7 mouse cellular contexts compared by ENCODE assay signal in the genomic region with DNA sequence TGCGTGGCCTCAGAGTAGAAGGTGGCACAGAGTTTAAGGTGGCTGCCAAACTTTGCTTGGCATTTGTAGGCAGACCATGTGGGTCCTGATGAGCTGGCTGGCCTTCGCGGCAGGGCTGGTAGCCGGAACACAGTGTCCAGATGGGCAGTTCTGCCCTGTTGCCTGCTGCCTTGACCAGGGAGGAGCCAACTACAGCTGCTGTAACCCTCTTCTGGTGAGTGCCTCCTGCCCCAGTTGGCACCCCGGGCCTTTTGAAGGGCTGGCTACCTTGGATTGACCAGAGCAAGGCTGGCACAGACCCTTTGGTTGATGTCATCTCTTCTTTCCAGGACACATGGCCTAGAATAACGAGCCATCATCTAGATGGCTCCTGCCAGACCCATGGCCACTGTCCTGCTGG. TPM values are rescaled to one million over a fixed set of nuclear protein-coding genes. Genes with fewer than 3 reads are reported as not detected.
DNase-seq lines count a peak whose midpoint lies in the region; ATAC-seq and TF ChIP-seq lines count a peak whose summit lies in the region.

No protein-coding gene starts in this region.

- TF ChIP-seq POLR2A in bone marrow, adult 2 months (IDR thresholded peaks at IDR 0.05; ENCODE audit: borderline replicate concordance, control insufficient read depth, low read depth, low read length), result no peak

- no peaks in the 10 kb centered on the region for H3K9me3 ChIP-seq in limb, embryonic 15.5 days
- no peaks in the 10 kb centered on the region for H3K9me3 ChIP-seq in limb, embryonic 10.5 days (replicated peaks)
- H3K9me3 ChIP-seq in liver, embryonic 13.5 days (replicated peaks), result no peaks in the 10 kb centered on the region

- H3K27me3 ChIP-seq in limb, embryonic 15.5 days, result no peaks in the 10 kb centered on the region
- peaks cover 2% of the 10 kb centered on the region; the same call in 1 of the 2 replicates for H3K27me3 ChIP-seq in limb, embryonic 10.5 days (ENCODE audit: low read depth, poor library complexity, severe bottlenecking)
- H3K27me3 ChIP-seq in liver, embryonic 13.5 days, result peaks cover 41% of the 10 kb centered on the region

- TF ChIP-seq CTCF in bone marrow, adult 2 months (IDR thresholded peaks at IDR 0.05; ENCODE audit: control insufficient read depth, insufficient read depth, low read length), result no peak

- no peak overlapping the region for H3K4me2 ChIP-seq in limb, embryonic 15.5 days
- H3K4me2 ChIP-seq in liver, embryonic 13.5 days, result peak overlapping the region; percentile 46; the same call in 1 of the 2 replicates

- H3K4me1 ChIP-seq in limb, embryonic 15.5 days, result peaks cover 48% of the 10 kb centered on the region
- H3K4me1 ChIP-seq in limb, embryonic 10.5 days, result peaks cover 49% of the 10 kb centered on the region
- peaks cover 10% of the 10 kb centered on the region; the same call in 1 of the 2 replicates for H3K4me1 ChIP-seq in bone marrow, adult 2 months (ENCODE audit: control insufficient read depth, insufficient read depth, low read length)
- peaks cover 46% of the 10 kb centered on the region for H3K4me1 ChIP-seq in liver, embryonic 13.5 days (replicated peaks)

- WGBS in limb, embryonic 15.5 days, result 90% methylated on average over 6 of the region's 6 CpGs
- 88% methylated on average over 6 of the region's 6 CpGs for WGBS in limb, embryonic 10.5 days
- WGBS in bone marrow, adult 2 months, result 51% methylated on average over 6 of the region's 6 CpGs
- 83% methylated on average over 6 of the region's 6 CpGs for WGBS in liver, embryonic 13.5 days (ENCODE audit: insufficient replicate concordance)

- 0 out of 2 replicates have a peak overlapping the region, but pooled peaks have one; percentile 8 for H3K9ac ChIP-seq in limb, embryonic 15.5 days
- no peak overlapping the region for H3K9ac ChIP-seq in liver, embryonic 13.5 days

- H3K27ac ChIP-seq in limb, embryonic 15.5 days, result no peak overlapping the region
- H3K27ac ChIP-seq in limb, embryonic 10.5 days, result no peak overlapping the region
- peak overlapping the region; percentile 92 for H3K27ac ChIP-seq in bone marrow, adult 2 months (ENCODE audit: control insufficient read depth, insufficient read depth, low read depth, low read length, poor library complexity)
- no peak overlapping the region for H3K27ac ChIP-seq in liver, embryonic 13.5 days

- no peak for DNase-seq in limb, embryonic 10.5 days (ENCODE audit: low spot score)
- DNase-seq in gastrocnemius, adult 8-10 months (ENCODE audit: low spot score in 2 of 2), result peak; percentile 81 to 87
- no peak for DNase-seq in liver, embryonic 13.5 days
- DNase-seq in natural killer cell, adult 2 months (ENCODE audit: low spot score in 2 of 2), result no peak

- H3K36me3 ChIP-seq in limb, embryonic 15.5 days, result peaks cover 36% of the 10 kb centered on the region
- H3K36me3 ChIP-seq in limb, embryonic 10.5 days, result peaks cover 50% of the 10 kb centered on the region
- peaks cover 10% of the 10 kb centered on the region; the same call in 1 of the 2 replicates for H3K36me3 ChIP-seq in liver, embryonic 13.5 days

- ATAC-seq in limb, embryonic 15.5 days (ENCODE audit: insufficient number of reproducible peaks, low FRiP score, low TSS enrichment, low read depth), result no peak
- no peak for ATAC-seq in liver, embryonic 13.5 days (ENCODE audit: low read depth)
- ATAC-seq in megakaryocyte progenitor cell, adult 5-6 weeks (replicated peaks; ENCODE audit: poor library complexity), result no peak

- no peak overlapping the region for H3K4me3 ChIP-seq in limb, embryonic 15.5 days
- H3K4me3 ChIP-seq in limb, embryonic 10.5 days, result no peak overlapping the region
- H3K4me3 ChIP-seq in bone marrow, adult 2 months (replicated peaks; ENCODE audit: control insufficient read depth, low read depth, low read length), result peak overlapping the region; percentile 67
- H3K4me3 ChIP-seq in liver, embryonic 13.5 days (replicated peaks), result peak overlapping the region; percentile 14

RNA-seq across cellular contexts. Expression of gene Grn, which starts 2.8 kb away (rescaled TPM):
- 192 and 215 TPM in 2 replicates for polyA plus RNA-seq in limb, embryonic 15.5 days (2015; fragmentation: Nextera tagmentation; extraction: Ambion mirVana)
- polyA plus RNA-seq in limb, embryonic 10.5 days (2016; fragmentation: Nextera tagmentation; extraction: Ambion mirVana), result 78.5 and 93.2 TPM in 2 replicates
- polyA plus RNA-seq in bone marrow, adult 2 months (2011; ENCODE audit: insufficient read depth, insufficient read length, low replicate concordance, missing spikeins), result 57.7 and 87.0 TPM in 2 replicates
- 10 to 100 TPM; 12.2 to 21.8 (median 17.0) TPM for total RNA-seq in gastrocnemius, adult 8-10 months (2022)
- 59.5 and 63.3 TPM in 2 replicates for polyA plus RNA-seq in liver, embryonic 13.5 days (2015; fragmentation: Nextera tagmentation; extraction: Ambion mirVana)
- total RNA-seq in megakaryocyte progenitor cell, adult 5-6 weeks (2015), result 119 and 136 TPM in 2 replicates
- total RNA-seq in megakaryocyte progenitor cell, adult 5-6 weeks (2017), result 44.0 and 45.4 TPM in 2 replicates

RNA-seq across cellular contexts. Expression of gene Fam171a2, which starts 14.6 kb away (rescaled TPM):
- 4.9 and 5.7 TPM in 2 replicates for polyA plus RNA-seq in limb, embryonic 15.5 days (2015; fragmentation: Nextera tagmentation; extraction: Ambion mirVana)
- 3.7 and 4.2 TPM in 2 replicates for polyA plus RNA-seq in limb, embryonic 10.5 days (2016; fragmentation: Nextera tagmentation; extraction: Ambion mirVana)
- 0.65 and 2.7 TPM in 2 replicates for polyA plus RNA-seq in bone marrow, adult 2 months (2011; ENCODE audit: insufficient read depth, insufficient read length, low replicate concordance, missing spikeins)
- 1 to 10 TPM in 3 of 4 experiments, under 1 TPM in 1; 0.97 to 1.5 (median 1.2) TPM for total RNA-seq in gastrocnemius, adult 8-10 months (2022)
- polyA plus RNA-seq in liver, embryonic 13.5 days (2015; fragmentation: Nextera tagmentation; extraction: Ambion mirVana), result 0.25 and 0.41 TPM in 2 replicates
- total RNA-seq in megakaryocyte progenitor cell, adult 5-6 weeks (2015), result 0.05 and 0.07 TPM in 2 replicates
- total RNA-seq in megakaryocyte progenitor cell, adult 5-6 weeks (2017), result 0.04 and 0.24 TPM in 2 replicates

RNA-seq across cellular contexts. Expression of gene Slc25a39, which starts 25.1 kb away (rescaled TPM):
- 184 and 195 TPM in 2 replicates for polyA plus RNA-seq in limb, embryonic 15.5 days (2015; fragmentation: Nextera tagmentation; extraction: Ambion mirVana)
- 209 and 242 TPM in 2 replicates for polyA plus RNA-seq in limb, embryonic 10.5 days (2016; fragmentation: Nextera tagmentation; extraction: Ambion mirVana)
- polyA plus RNA-seq in bone marrow, adult 2 months (2011; ENCODE audit: insufficient read depth, insufficient read length, low replicate concordance, missing spikeins), result 207 and 269 TPM in 2 replicates
- total RNA-seq in gastrocnemius, adult 8-10 months (2022), result 10 to 100 TPM; 61.2 to 72.2 (median 66.7) TPM
- polyA plus RNA-seq in liver, embryonic 13.5 days (2015; fragmentation: Nextera tagmentation; extraction: Ambion mirVana), result 388 and 390 TPM in 2 replicates
- 95.5 and 124 TPM in 2 replicates for total RNA-seq in megakaryocyte progenitor cell, adult 5-6 weeks (2015)
- 48.7 and 52.7 TPM in 2 replicates for total RNA-seq in megakaryocyte progenitor cell, adult 5-6 weeks (2017)

RNA-seq across cellular contexts. Expression of gene Itga2b, which starts 37.0 kb away (rescaled TPM):
- 6.6 and 6.9 TPM in 2 replicates for polyA plus RNA-seq in limb, embryonic 15.5 days (2015; fragmentation: Nextera tagmentation; extraction: Ambion mirVana)
- polyA plus RNA-seq in limb, embryonic 10.5 days (2016; fragmentation: Nextera tagmentation; extraction: Ambion mirVana), result 4.6 and 5.3 TPM in 2 replicates
- polyA plus RNA-seq in bone marrow, adult 2 months (2011; ENCODE audit: insufficient read depth, insufficient read length, low replicate concordance, missing spikeins), result 432 and 648 TPM in 2 replicates
- total RNA-seq in gastrocnemius, adult 8-10 months (2022), result 1 to 10 TPM in 1 of 4 experiments, under 1 TPM in 2, not detected in 1; 0.63 to 2.0 (median 0.72) TPM
- polyA plus RNA-seq in liver, embryonic 13.5 days (2015; fragmentation: Nextera tagmentation; extraction: Ambion mirVana), result 41.8 and 45.1 TPM in 2 replicates
- 5.3 and 6.4 TPM in 2 replicates for total RNA-seq in megakaryocyte progenitor cell, adult 5-6 weeks (2015)
- 14.2 and 22.3 TPM in 2 replicates for total RNA-seq in megakaryocyte progenitor cell, adult 5-6 weeks (2017)

RNA-seq across cellular contexts. Expression of gene Rundc3a, which starts 39.7 kb away (rescaled TPM):
- 1.2 and 1.6 TPM in 2 replicates for polyA plus RNA-seq in limb, embryonic 15.5 days (2015; fragmentation: Nextera tagmentation; extraction: Ambion mirVana)
- polyA plus RNA-seq in limb, embryonic 10.5 days (2016; fragmentation: Nextera tagmentation; extraction: Ambion mirVana), result 1.2 and 1.3 TPM in 2 replicates
- polyA plus RNA-seq in bone marrow, adult 2 months (2011; ENCODE audit: insufficient read depth, insufficient read length, low replicate concordance, missing spikeins), result 2.3 and 3.2 TPM in 2 replicates
- under 1 TPM in 1 of 4 experiments, not detected in 3; 0.21 TPM for total RNA-seq in gastrocnemius, adult 8-10 months (2022)
- 1.5 and 1.7 TPM in 2 replicates for polyA plus RNA-seq in liver, embryonic 13.5 days (2015; fragmentation: Nextera tagmentation; extraction: Ambion mirVana)
- not detected in 2 replicates for total RNA-seq in megakaryocyte progenitor cell, adult 5-6 weeks (2015)
- not detected in 2 replicates for total RNA-seq in megakaryocyte progenitor cell, adult 5-6 weeks (2017)

Comparison
In these comparisons a context has a peak if more than half of its experiments do, and no peak if none do; other contexts are left out.
1. H3K4me3 ChIP-seq: peak in bone marrow, adult 2 months (single experiment) and liver, embryonic 13.5 days (single experiment); none in limb, embryonic 15.5 days (single experiment) and limb, embryonic 10.5 days (single experiment).
2. DNase-seq: peak in gastrocnemius, adult 8-10 months (2 of 2); none in limb, embryonic 10.5 days (single experiment), liver, embryonic 13.5 days (single experiment) and natural killer cell, adult 2 months (0 of 2).